Mouse (Mus musculus) stomach, postnatal 0 days (tissue): ENCODE results near the gene Prrc2a.

Experiments used
- CTCF ChIP-seq: IDR thresholded peaks from 2 replicates; pipeline ENCODE4 v1.5.1; 2016; ENCODE audit warnings: antibody characterized with exemption, low read depth, mild to moderate bottlenecking, moderate library complexity
- EP300 ChIP-seq: optimal IDR thresholded peaks from 2 replicates; pipeline ENCODE3; 2016; ENCODE audit warnings: antibody characterized with exemption

- TF ChIP-seq CTCF: no peak
- TF ChIP-seq EP300: no peak
Observed at GRCm38 (mm10) chr17:35209785-35210535, 45.3 kb upstream of the Prrc2a start.
